Mouse (Mus musculus) layer of hippocampus, adult 9-10 months (tissue): ENCODE results near the gene Phf20.

Experiments
- DNase-seq: peaks from one replicate; pipeline ENCODE4 v3.0.0; 2022; ENCODE audit warnings: low spot score

Phf20 gene

DNA sequence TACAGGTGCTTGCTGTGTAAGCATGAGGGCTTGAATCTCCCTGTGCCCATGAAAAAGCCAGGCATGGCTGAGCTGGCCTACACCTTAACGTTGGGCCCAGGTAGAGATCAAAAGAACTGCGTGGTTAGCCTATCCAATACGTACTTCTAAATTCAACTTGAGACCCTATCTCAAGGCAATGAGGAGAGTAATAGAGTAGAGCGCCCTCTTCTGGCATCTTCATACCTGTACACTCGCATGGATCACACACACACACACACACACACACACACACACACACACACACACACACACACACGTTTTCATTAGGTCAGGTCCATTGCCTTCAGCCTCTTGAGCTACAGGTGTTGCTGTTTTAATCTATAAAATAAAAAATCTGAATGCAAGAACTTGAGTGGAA is 118.5 kb downstream of the Phf20 start:
- no peak for DNase-seq

DNA sequence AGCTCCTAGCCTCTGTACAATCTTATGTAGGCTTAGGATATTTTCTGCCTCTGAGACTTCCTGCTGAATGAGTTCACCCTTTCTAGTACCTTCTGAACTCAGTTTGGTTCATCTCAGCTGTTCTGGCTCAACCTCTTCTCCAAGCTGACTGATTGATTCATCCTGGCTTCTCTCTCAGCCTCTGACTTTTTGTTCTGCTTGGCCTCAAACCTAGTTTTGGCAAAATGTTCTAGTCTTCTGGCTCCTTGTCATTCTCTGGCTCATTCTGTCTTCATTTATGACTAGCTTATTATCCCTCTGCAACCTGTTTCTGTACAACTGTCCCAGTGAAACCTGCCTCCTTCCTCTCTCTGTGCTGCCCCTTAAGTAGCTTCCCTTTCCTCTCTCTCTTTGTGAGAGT is 122.2 kb downstream of the Phf20 start:
- DNase-seq, result no peak

DNA sequence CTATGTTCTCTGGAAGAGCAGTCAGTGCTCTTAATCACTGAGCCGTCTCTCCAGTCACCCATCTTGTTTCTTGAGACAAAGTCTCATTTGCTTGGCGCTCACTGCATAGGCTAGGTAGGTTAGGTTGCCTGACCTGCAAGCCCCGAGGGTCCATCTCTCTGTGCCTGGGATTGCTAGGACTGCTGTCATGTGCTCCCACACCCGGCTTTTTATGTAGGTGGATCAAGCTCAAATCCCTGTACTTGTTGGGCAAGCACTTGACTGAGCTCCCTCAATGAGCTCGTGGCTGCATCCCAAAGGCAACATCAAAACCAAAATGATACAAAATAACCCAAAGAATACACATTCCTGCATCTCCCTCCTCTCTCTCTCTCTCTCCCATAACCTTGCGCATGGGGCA is 125.3 kb downstream of the Phf20 start:
- no peak for DNase-seq

DNA sequence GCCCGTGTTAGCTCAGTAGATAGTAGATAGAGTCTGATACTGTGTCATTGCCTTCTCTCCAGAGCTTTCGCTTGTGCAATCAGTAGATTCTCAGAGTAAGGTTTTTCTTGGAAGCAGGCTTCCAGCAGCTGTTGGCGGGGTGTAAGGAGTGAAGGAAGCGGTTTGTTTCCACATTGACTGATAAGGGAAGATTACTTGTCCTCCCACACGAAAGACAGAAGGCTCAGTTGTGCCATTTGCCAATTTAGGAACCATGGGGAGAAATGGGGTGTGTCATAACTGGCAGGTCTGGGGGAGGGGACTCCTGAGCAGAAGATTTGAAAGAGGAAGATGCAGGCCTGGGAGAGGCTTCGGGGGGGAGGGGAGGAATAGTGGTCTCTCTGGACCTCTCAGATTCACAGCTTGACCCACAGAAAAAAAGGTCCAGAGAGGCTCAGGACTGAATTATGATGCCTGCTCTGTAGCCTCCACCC is 127.9 kb downstream of the Phf20 start:
- no peak for DNase-seq

DNA sequence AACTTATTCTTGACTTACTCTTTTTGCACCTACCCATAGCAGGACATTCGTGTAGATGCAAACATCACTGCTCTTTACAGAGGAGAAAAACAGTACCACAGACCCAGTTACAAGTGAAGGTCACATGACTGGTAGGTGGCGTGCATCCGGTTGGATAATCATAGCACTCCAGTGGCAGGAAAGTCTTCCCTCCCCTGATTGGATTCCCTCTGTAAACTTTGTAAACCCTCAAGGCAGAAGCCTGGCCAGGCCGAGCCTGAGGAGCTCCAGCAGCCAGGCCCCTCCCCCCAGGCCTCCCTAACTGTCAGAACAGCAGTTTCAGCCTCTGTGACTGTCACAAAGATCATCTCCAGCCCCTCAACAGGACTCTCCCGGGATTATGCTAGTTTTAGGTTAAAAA is 128.4 kb downstream of the Phf20 start:
- DNase-seq, result no peak

DNA sequence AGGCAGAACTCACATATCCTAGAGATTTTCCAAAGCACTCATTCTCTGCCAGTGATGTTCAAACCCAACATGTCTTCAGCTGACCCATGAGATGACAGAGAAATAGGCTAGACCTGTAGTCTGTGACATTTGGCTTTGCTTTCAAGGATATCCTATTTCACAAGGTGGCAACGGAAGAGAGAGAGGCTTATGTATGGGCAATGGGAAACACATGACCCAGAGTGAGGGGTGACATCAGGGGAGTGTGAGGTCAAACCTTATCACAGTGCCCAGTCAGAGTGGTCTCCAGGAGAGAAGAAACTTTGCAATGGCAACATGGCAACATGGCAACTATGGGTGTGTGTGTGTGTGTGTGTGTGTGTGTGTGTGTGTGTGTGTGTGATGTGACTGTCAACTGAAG is 134.4 kb downstream of the Phf20 start:
- no peak for DNase-seq

DNA sequence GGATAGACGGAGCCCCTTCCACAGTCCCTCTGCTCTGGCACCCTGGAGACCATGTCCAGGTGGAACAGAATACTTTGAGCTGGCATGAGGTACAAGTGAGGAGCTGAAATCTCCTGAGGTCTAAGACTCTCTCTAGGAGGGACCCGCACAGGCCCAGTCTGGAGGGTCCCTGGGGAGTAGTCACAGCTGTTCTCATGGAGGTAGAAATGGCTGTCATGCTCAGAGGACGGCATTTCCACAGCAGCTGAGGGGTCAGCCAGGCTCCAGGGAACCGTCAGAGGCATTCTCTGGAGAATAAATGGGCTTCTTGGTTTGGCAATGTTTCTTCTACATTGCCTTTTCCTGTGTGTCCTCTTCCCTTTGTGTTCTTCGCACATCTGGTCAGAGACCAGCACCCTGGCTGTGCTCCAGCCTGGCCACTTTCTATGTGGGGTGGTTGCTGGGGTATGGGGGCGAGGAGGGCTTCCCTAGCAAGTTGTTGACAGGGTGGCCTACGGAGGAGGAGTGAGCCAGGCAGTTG is 135.2 kb downstream of the Phf20 start:
- DNase-seq, result no peak

DNA sequence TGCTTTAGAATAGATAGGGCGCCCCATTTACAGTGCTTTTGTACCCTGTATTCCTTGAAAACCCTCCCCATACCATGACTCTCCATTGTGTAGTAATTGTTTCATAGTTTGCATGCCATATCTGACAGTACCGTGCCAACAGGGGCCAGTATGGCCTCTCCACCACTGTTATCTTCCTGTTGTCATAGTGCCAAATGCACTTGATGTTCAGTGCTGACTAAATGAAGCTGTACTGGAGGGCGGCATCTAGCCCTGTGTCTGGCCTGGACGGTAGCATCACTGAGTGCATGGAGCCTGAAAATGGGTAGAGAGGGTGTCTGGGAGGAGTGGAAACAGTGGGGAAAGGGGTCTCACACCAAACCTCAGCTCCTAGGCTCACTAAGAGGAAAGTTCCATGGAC is 143.8 kb downstream of the Phf20 start:
- DNase-seq, result no peak

DNA sequence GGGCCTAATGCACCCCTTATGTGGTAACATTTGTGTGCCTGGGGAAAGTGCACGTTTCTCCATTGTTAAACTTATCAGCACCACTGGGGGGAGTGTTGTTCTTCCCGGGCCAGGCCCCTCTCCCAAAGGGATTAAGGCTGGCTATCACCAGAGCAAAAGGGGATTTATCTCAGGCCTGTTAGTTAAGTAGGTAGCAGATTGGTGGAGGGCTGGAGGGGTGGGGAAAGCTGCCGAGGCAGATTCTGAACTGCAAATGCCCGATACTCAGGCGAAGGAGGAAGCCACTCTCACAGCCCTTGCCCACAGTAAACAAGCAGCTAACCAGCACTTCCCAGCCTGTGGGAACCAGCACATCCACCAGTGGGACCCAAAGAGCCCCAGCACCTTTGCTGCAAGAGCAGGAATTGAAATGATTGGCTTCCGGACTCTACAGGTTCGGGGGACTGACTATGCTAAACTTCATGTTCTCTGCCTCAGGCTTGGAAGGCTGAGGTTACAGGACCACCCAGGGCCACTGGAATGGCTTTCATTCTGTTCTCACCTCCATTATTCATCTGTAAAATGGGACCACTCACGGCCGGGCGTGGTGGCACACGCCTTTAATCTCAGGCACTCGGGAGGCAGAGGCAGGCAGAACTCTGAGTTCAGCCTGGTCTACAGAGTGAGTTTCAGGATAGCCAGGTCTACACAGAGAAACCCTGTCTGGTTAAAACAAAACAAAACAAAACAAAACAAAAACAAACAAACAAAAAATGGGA is 148.7 kb downstream of the Phf20 start:
- DNase-seq, result no peak

DNA sequence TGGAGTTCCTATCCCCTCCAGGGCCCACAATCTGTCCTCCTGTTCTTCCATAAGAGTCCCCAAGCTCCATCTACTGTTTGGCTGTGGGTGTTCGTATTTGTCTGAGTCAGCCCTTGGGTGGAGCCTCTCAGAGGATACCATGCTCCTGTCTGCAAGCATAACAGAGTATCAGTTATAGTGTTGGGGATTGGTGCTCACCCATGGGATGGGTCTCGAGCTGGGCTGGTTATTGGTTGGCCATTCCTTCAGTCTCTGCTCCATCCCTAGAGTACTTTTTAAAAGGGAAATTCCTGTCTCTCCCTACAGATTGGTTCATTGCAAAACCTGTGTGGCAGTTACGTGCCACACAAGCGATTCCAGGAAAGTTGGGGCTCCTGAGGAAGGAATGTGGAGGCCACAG is 152.5 kb downstream of the Phf20 start:
- no peak for DNase-seq

DNA sequence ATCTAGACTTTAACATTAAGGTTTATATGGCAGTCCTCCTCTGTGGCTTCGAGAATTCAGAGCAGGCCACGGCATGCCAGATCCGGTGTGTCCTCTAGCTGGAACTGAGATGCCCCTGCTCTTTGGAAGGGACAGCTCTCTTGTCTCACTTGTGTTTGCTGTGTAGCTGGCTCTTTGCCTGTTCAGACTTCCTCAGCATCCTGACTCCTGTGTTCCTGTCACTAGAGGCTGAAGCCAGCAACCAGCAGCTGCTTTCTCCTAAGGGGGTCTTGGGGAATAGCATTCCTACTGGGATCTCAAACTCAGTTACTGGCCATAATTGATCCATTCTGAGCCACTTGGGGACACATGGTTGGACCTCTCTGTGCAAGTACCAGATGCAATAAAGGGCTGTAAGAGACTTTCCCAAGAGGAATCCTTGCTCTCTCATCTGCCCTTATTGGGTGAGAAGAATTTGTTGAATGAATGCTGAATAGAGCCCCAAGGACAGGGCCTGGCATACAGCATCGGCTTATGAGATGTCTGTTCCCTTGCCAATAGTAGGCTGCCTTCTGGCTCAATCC is 153.1 kb downstream of the Phf20 start:
- DNase-seq, result no peak

DNA sequence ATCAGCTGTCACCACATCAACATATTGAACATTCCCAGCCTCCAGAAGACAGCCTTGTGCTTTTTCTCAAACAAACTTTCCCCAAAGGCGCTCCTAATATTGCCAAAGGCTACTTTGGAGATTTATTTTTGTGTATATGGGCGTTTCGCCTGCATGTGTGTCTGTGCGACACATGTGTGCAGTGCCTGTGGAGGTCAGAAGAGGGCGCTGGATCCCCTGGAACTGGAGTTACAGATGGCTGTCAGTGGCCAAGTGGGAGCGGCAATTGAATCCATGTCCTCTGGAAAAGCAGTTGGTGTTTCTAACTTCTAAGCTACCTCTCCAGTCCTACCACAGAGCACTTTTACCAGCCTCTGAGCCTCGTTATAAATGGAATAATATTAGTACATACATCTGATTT is 155.0 kb downstream of the Phf20 start:
- no peak for DNase-seq

DNA sequence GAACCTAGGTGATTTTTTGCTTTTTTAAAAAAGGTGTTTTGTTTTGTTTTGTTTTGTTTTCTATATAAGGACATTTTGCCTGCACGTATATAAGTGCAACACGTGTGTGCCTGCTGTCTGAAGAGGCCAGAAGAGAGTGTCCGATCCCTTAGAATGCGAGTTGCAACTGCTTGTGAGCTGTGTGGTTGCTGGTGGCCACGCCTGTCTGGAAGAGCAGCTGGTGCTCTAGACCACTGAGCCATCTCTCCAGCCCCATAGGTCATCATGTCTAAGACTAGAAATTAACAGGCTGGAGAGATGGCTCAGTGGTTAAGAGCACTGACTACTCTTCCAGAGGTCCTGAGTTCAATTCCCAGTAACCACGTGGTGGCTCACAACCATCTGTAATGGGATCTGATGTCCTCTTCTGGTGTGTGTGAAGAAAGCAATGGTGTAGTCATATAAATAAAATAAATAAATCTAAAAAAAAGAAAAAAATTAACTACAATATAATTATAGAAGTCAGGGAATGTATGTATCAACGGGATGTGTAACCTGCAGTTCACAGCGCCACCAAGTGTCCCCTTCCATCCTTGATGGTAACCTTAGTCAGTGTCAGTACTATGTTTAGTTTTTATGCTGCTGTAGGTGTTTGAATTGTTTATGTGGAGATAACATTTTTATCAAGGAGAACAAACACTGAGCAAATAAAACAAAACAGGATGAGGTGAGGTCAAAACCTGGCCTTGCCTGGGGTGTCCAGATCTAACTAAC is 156.3 kb downstream of the Phf20 start:
- DNase-seq, result no peak

DNA sequence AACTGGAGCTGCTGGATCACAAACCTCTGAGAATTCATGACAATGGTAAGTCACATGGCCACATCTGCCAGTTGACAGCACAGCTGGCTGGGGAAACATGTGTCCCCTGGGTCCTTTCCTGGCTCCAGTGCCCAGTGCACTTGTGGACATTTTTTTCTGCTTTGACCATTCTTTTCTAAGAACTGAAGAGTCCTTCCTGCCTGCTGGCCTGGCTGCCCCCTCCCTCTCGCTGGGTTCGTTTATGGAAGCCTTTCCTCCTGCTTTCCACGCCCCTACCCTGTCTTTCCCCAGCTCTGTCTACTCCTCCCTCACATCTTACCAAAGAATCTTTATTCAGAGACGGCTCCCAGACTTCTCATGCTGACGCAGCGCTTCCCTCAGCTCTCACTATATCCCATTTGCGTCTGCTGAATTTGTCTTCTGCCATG is 157.0 kb downstream of the Phf20 start:
- DNase-seq, result no peak

DNA sequence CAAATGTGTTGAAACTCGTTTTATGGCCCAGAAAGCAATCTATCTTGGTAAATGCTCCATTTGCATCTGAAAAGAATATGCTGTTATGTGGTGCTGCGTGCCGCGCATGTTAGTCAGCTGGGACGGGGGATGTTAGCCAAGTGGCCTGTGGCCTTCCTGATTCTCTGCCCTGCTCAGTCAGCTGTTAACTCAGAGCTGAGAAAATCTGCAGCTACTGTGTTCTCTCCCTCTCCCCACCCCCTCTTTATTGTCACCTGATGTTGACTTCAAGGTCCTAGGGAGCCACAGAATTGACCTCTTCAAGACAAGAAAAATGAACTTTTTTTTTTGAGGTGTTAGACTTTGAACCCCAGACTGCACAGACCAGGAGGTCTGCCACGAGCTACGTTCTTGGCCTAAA is 159.8 kb downstream of the Phf20 start:
- no peak for DNase-seq
